Mouse (Mus musculus) forebrain, embryonic 14.5 days (tissue): ENCODE measurements around the gene Icam2. TPM values are rescaled to one million over a fixed set of nuclear protein-coding genes. Genes with fewer than 3 reads are reported as not detected.

ENCODE experiments used
- ATAC-seq: fragments of 200-750 bp; cut with Nextera tagmentation; 2 replicates; pipeline ENCODE4 v1.8.0; 2017; ENCODE audit warnings: mild to moderate bottlenecking, moderate library complexity
- DNase-seq: peaks from one replicate; pipeline ENCODE4 v3.0.0-alpha.2; 2015; ENCODE audit warnings: low spot score
- H3K27ac ChIP-seq: fragments of 300-500 bp; sonication (generic); 2 replicates; pipeline ENCODE4 v1.5.1; 2014; ENCODE audit warnings: low read depth, mild to moderate bottlenecking, control low read depth, low read length, moderate library complexity
- H3K27me3 ChIP-seq: fragments of 300-500 bp; sonication (generic); replicated peaks from 2 replicates; pipeline ENCODE4 v1.6.1; 2014; ENCODE audit warnings: low read length, control low read depth, mixed read lengths; ENCODE audit not compliant: control insufficient read depth, insufficient read depth
- H3K36me3 ChIP-seq: fragments of 300-500 bp; sonication (generic); 2 replicates; pipeline ENCODE4 v1.6.1; 2014; ENCODE audit warnings: low read length, control low read depth; ENCODE audit not compliant: control insufficient read depth, insufficient read depth
- H3K4me1 ChIP-seq: fragments of 300-500 bp; sonication (generic); 2 replicates; pipeline ENCODE4 v1.6.1; 2014; ENCODE audit warnings: antibody characterized with exemption, low read length, control low read depth; ENCODE audit not compliant: control insufficient read depth, insufficient read depth
- H3K4me2 ChIP-seq: fragments of 300-500 bp; sonication (generic); 2 replicates; pipeline ENCODE4 v1.6.1; 2014; ENCODE audit warnings: mild to moderate bottlenecking, control low read depth, low read length
- H3K4me3 ChIP-seq: fragments of 300-500 bp; sonication (generic); 2 replicates; pipeline ENCODE4 v1.5.1; 2014; ENCODE audit warnings: low read depth, low read length, control low read depth
- H3K9ac ChIP-seq: fragments of 300-500 bp; sonication (generic); 2 replicates; pipeline ENCODE4 v1.6.1; 2014; ENCODE audit warnings: mild to moderate bottlenecking, low read length, control low read depth, moderate library complexity
- H3K9me3 ChIP-seq: fragments of 300-500 bp; sonication (generic); replicated peaks from 2 replicates; pipeline ENCODE4 v1.6.1; 2016; ENCODE audit warnings: low read length, control low read depth, mixed read lengths; ENCODE audit not compliant: control insufficient read depth
- WGBS: fragments of 180-500 bp; shearing (Covaris S2); extraction: QIAGEN DNeasy Blood & Tissue Kit; methylation state at CpG from one replicate; pipeline ENCODE4 v1.1.7; 2014; 5-methylcytosine and 5-hydroxymethylcytosine counted together
- polyA plus RNA-seq: library from polyadenylated mRNA; unstranded; fragments of >200 nt; fragmentation: Nextera tagmentation; extraction: Ambion mirVana; gene quantifications from 2 replicates; pipeline ENCODE4 v1.2.1, GENCODE M21; 2014

Icam2 gene
- polyA plus RNA-seq, 1 experiment from 2014 or later: 16.0 TPM

DNA sequence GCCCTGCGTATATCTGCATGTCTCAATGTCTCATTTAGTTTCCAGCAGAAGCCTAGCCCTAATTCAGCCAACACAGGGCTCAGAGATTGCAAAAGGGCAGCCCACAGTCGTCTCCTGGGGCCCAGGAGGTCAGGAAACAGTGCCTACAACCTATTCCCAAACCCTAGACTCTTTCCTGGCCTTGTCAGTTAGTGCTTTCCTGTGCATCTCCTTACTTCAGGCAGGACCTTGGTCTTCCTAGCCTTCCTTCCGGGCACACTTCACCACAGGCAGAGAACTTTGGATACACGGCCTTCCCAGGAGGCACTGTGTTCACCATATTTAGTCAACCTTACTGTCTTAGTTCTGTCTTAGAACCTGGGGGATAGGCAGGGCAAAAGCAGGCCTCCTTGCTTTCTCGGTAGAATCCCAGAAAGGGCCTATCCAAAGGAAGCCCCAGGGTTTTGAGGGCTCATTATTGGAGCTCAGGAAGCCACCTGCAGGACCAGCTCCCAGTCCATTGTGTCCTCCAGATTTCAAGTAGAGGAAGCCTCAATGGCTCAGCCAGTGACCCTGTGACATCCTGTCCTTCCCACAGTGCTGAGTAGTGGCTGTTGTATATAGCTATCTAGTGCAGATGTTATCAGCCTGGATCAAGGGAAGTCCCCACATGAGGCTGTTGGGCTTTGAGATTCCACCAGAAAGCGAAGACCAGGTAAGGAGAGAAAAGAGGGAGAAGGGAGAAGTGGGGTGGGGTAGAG lies 4.7 kb downstream of the Icam2 start:
- 85% methylated on average over 6 of the region's 6 CpGs for WGBS
- H3K4me2 ChIP-seq: no peak overlapping the region
- ATAC-seq: no peak
- no peak for DNase-seq
- H3K4me1 ChIP-seq: no peaks in the 10 kb centered on the region
- no peak overlapping the region for H3K4me3 ChIP-seq
- no peaks in the 10 kb centered on the region for H3K9me3 ChIP-seq
- no peak overlapping the region for H3K9ac ChIP-seq
- H3K27ac ChIP-seq: no peak overlapping the region
- H3K27me3 ChIP-seq: no peaks in the 10 kb centered on the region
- no peaks in the 10 kb centered on the region for H3K36me3 ChIP-seq

DNA sequence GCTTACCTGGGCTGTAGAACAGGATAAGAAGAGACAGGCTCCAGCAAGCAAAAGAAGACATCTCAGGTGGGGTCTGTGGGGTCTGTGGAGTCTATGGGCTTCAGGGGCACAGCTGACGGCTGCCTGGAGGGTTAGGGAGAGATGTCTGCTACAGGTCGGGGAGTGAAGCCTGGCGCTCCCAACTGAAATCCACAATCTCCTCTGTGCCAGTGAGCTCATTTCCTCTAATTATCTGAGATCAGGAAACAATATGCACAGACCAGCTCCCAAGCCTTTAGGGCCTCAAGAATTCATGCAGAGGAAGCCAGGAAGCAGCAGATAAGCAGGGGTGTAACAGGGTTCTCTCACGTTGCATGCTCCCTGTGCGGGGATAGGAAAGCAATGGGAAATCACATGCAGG lies 5.5 kb downstream of the Icam2 start:
- no peaks in the 10 kb centered on the region for H3K9me3 ChIP-seq
- 73% methylated on average over 5 of the region's 5 CpGs for WGBS
- DNase-seq: no peak

DNA sequence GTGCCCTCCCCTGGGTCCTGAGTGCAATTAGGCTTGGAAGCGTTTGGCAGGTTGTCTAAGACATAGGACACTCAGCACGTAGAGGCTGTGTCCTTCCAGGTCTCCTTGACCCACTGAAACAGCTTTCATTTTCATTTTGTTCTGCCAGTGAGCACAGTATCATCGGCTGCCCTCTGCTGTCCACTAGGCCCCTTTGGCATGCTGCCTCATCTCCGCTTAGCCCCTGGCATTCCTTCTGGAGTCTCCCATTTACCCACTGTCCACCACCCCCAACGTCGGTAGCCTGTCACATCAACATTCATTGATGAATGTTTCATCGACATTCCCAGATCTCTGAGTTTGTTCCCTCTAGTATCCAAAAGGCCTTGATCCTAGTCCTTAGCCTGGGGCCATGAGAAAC lies 6.0 kb downstream of the Icam2 start:
- H3K27me3 ChIP-seq: no peaks in the 10 kb centered on the region
- no peak overlapping the region for H3K9ac ChIP-seq
- H3K27ac ChIP-seq: no peak overlapping the region
- no peak overlapping the region for H3K4me3 ChIP-seq
- H3K36me3 ChIP-seq: no peaks in the 10 kb centered on the region
- WGBS: 89% methylated on average over 7 of the region's 7 CpGs
- no peaks in the 10 kb centered on the region for H3K9me3 ChIP-seq
- no peak for ATAC-seq
- no peak overlapping the region for H3K4me2 ChIP-seq
- no peak for DNase-seq
- no peaks in the 10 kb centered on the region for H3K4me1 ChIP-seq

More for the DNA sequence above, 5.5 kb downstream of the Icam2 start:
- no peaks in the 10 kb centered on the region for H3K27me3 ChIP-seq
- H3K4me2 ChIP-seq: no peak overlapping the region
- ATAC-seq: no peak
- H3K27ac ChIP-seq: no peak overlapping the region
- H3K4me1 ChIP-seq: no peaks in the 10 kb centered on the region
- no peaks in the 10 kb centered on the region for H3K36me3 ChIP-seq
- no peak overlapping the region for H3K9ac ChIP-seq
- no peak overlapping the region for H3K4me3 ChIP-seq

DNA sequence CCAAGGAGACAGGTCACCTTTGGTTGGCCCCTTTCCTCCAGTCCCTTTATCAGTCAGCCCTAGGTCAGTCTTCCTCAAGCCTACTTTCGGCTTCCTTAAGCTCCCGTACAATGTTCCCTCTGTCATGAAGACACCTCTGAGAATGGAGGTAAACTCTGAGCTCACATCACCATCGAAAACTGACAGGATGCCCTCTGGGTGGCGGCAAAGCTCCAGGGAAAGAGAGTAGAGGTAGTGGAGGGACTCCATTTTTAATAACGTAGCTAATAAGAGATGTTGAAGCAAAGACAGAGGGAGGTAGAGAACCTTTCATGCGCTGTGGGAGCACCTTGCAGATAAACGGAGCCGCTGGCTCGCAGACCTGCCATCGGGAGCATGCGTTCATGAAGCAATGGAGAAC lies 6.9 kb downstream of the Icam2 start:
- no peaks in the 10 kb centered on the region for H3K9me3 ChIP-seq
- no peak overlapping the region for H3K4me3 ChIP-seq
- no peak overlapping the region for H3K4me2 ChIP-seq
- no peak overlapping the region for H3K9ac ChIP-seq
- WGBS: 85% methylated on average over 11 of the region's 11 CpGs
- no peak for DNase-seq
- H3K27me3 ChIP-seq: no peaks in the 10 kb centered on the region
- H3K36me3 ChIP-seq: no peaks in the 10 kb centered on the region
- ATAC-seq: no peak
- no peak overlapping the region for H3K27ac ChIP-seq
- H3K4me1 ChIP-seq: no peaks in the 10 kb centered on the region

DNA sequence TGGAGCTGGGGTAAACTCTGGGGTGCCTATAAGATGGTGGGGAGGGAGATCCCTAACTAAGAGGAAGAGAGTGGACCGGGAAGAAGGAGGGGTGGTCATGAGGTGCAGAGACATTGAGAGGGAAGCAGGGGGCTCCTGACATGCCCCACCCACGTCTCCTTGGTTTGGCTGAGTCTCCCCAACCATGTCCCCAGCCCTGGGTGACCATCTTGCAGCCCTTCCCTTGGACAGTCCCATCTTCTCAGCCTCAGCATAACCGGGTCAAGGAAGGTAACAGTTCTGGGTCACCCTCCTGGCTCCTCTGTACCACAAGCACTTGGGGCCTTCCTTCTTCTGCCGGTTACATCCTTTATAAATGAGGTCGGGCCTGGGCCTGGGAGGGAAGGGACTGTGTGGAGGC lies 12.9 kb downstream of the Icam2 start:
- no peak overlapping the region for H3K4me2 ChIP-seq
- no peak overlapping the region for H3K9ac ChIP-seq
- no peaks in the 10 kb centered on the region for H3K4me1 ChIP-seq
- H3K36me3 ChIP-seq: no peaks in the 10 kb centered on the region
- no peak overlapping the region for H3K4me3 ChIP-seq
- no peak overlapping the region for H3K27ac ChIP-seq
- no peak for DNase-seq
- ATAC-seq: no peak
- H3K9me3 ChIP-seq: no peaks in the 10 kb centered on the region
- 78% methylated on average over 5 of the region's 5 CpGs for WGBS
- no peaks in the 10 kb centered on the region for H3K27me3 ChIP-seq

DNA sequence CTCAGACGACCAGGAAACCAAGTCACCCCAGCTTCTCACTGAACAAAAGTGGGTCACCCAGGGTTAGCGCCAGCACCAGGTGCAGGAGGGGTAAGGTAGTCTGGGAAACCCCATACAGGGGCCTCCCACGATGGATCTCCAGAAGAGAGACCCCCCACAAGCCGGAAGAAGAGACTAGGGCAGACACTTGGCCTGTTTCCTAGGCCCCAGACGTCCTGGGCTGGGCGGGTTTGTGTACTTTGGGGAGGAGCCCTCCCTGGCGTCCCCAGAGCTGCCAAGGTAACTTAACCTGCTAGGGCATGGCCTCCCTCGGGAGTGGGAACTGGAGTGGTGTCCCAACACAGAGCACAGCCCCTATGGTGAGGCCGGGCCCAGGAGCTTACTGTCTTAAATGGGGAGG lies 13.3 kb downstream of the Icam2 start:
- WGBS: 56% methylated on average over 9 of the region's 9 CpGs
- H3K9ac ChIP-seq: no peak overlapping the region
- DNase-seq: no peak
- H3K9me3 ChIP-seq: no peaks in the 10 kb centered on the region
- no peak overlapping the region for H3K4me3 ChIP-seq
- ATAC-seq: no peak
- H3K4me1 ChIP-seq: no peaks in the 10 kb centered on the region
- H3K27me3 ChIP-seq: no peaks in the 10 kb centered on the region
- no peak overlapping the region for H3K27ac ChIP-seq
- no peak overlapping the region for H3K4me2 ChIP-seq
- H3K36me3 ChIP-seq: no peaks in the 10 kb centered on the region

DNA sequence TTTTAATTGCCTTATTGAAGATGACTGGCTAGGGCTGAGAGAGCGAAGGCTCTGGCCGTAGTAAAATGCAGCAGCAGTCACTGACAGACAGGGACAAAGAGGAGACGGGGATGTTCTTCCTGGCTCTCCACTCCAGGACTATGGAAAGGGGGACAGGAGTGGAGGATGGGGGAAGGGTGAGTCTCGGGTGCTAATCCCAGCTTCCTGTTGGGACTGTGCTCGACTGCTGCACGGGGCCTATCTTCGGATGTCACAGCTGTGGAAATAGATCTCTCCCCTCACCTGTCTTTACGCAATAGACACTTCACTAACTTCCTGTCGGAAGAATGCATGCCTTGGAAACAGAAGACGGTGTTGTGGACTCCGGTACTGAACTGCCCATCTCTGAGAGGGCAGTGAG lies 13.9 kb downstream of the Icam2 start:
- no peak overlapping the region for H3K27ac ChIP-seq
- no peaks in the 10 kb centered on the region for H3K9me3 ChIP-seq
- 70% methylated on average over 11 of the region's 11 CpGs for WGBS
- no peak overlapping the region for H3K9ac ChIP-seq
- no peak overlapping the region for H3K4me2 ChIP-seq
- no peaks in the 10 kb centered on the region for H3K27me3 ChIP-seq
- no peak for ATAC-seq
- H3K36me3 ChIP-seq: no peaks in the 10 kb centered on the region
- no peak for DNase-seq
- no peak overlapping the region for H3K4me3 ChIP-seq
- no peaks in the 10 kb centered on the region for H3K4me1 ChIP-seq

DNA sequence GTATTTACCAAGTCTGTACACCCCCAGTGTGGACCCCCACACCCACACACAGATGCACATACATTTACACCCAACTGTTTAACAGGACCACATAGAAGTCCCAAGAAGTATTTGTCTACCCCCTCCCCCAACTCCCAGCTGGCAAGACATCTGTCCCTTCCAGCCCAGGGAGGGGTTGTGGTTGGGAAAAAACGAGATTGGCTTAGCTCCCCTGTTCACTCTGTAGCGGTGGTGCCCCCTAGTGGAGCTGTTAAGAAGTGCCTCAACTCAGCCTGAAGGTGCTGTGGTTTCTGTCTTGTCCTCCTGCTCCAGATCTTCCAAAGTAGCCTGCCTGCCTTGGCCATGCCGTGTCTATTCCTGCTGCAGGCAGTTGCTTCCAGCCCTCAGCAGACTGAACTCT lies 21.6 kb downstream of the Icam2 start:
- Histone ChIP-seq H3K9me3 (no peaks in the 10 kb centered on the region), H3K9ac (no peak overlapping the region), H3K27me3 (no peaks in the 10 kb centered on the region), H3K4me2 (no peak overlapping the region), H3K27ac (no peak overlapping the region), H3K4me3 (no peak overlapping the region), H3K4me1 (peaks cover 3% of the 10 kb centered on the region; the same call in 1 of the 2 replicates), H3K36me3 (no peaks in the 10 kb centered on the region)
- ATAC-seq: 0 out of 2 replicates have a peak, but pooled peaks have one; percentile 23
- WGBS: 11% methylated on average over 3 of the region's 3 CpGs
- DNase-seq: peak; percentile 76

DNA sequence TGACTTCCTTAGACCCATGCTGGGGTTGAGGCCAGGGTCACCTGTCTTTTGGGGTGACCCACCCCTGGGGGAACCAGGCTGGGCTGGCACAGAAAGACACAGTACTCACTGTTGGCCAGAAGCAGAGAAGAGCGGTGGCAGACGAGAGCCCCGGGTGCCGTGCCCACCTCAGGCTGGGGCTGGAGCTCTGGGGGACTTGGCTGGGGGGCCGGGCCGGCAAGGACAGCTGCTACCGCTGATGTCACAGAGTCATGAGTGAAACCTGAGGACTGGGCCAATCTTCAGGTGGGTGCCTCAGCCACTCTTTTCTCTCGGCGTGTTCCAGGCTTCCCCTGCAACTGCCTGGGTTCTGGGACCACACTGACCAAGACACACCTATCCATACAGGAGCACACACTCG lies 22.5 kb downstream of the Icam2 start, which contains the start of gene Prr29:
Prr29 (plus strand) TSS at position 107 of the 400 bp plus-strand sequence.
- 53% methylated on average over 10 of the region's 10 CpGs for WGBS
- H3K4me3 ChIP-seq: no peak within 1 kb of the TSS
- H3K4me1 ChIP-seq: peaks cover 3% of the 10 kb centered on the region; the same call in 1 of the 2 replicates
- H3K36me3 ChIP-seq: no peaks in the 10 kb centered on the region
- no peak within 1 kb of the TSS for H3K9ac ChIP-seq
- no peaks in the 10 kb centered on the region for H3K9me3 ChIP-seq
- DNase-seq (no peak), ATAC-seq (no peak)
- H3K27me3 ChIP-seq: no peaks in the 10 kb centered on the region
- H3K4me2 ChIP-seq: no peak within 1 kb of the TSS
- no peak within 1 kb of the TSS for H3K27ac ChIP-seq
